Mouse (Mus musculus) hindbrain, embryonic 16.5 days (tissue): ENCODE data around the gene Cpsf4l. TPM values are rescaled to one million over a fixed set of nuclear protein-coding genes. Genes with fewer than 3 reads are reported as not detected.

Experiments used
- polyA plus RNA-seq: library from polyadenylated mRNA; unstranded; fragments of >200 nt; fragmentation: Nextera tagmentation; extraction: Ambion mirVana; gene quantifications from 2 replicates; pipeline ENCODE4 v1.2.1, GENCODE M21; 2015

The Cpsf4l gene
- polyA plus RNA-seq, 1 experiment from 2014 or later: 0.19 TPM

Other genes with a start within 250 kb of the Cpsf4l start
- 32.3 and 32.5 TPM in 2 replicates for gene Sstr2, start 90.7 kb downstream of the Cpsf4l start, polyA plus RNA-seq
- 35.3 and 38.5 TPM in 2 replicates for gene Cog1, start 60.8 kb downstream of the Cpsf4l start, polyA plus RNA-seq
- 37.1 and 40.1 TPM in 2 replicates for gene Slc39a11, start 59.9 kb downstream of the Cpsf4l start, polyA plus RNA-seq
- gene Fam104a, start 25.9 kb downstream of the Cpsf4l start, polyA plus RNA-seq: 39.1 and 42.2 TPM in 2 replicates
- gene D11Wsu47e, start 25.6 kb downstream of the Cpsf4l start, polyA plus RNA-seq: 22.9 and 24.5 TPM in 2 replicates
- gene Cdc42ep4, start 41.9 kb upstream of the Cpsf4l start, polyA plus RNA-seq: 72.2 and 80.1 TPM in 2 replicates